Mouse (Mus musculus) liver, embryonic 14.5 days (tissue): ENCODE measurements at regions not wholly inside any gene's neighbourhood (a gene's known extent, or its start where the extent isn't known, plus 50 kb on each side); places are given as distances from the start of the nearest gene placed in this dataset.

Experiments
- CTCF ChIP-seq: IDR thresholded peaks from 2 replicates; pipeline ENCODE4 v1.5.1; 2016; ENCODE audit warnings: antibody characterized with exemption, low read depth, control low read depth
- EP300 ChIP-seq: IDR thresholded peaks from 2 replicates; pipeline ENCODE4 v1.6.1; 2016; ENCODE audit warnings: antibody characterized with exemption, low read depth

GRCm38 (mm10) chr7:65780578-65781370 is 80.8 kb upstream of the Pcsk6 start:
- TF ChIP-seq CTCF (no peak), EP300 (no peak)
